Mouse (Mus musculus) brain, embryonic 14.5 days (tissue): Measurements from ENCODE around the gene Ggact.

ENCODE experiments used
- CTCF ChIP-seq: fragments of 200-500 bp; IDR thresholded peaks from 2 replicates; pipeline ENCODE4 v1.5.1; 2012; ENCODE audit warnings: inconsistent platforms, mild to moderate bottlenecking, moderate library complexity, borderline replicate concordance; ENCODE audit not compliant: insufficient read depth, insufficient read length; ENCODE audit errors: extremely low read depth
- POLR2A ChIP-seq: fragments of 200-500 bp; IDR thresholded peaks from 2 replicates; pipeline ENCODE4 v1.6.1; 2012; ENCODE audit warnings: mild to moderate bottlenecking, inconsistent platforms, borderline replicate concordance; ENCODE audit not compliant: poor library complexity, insufficient read depth, insufficient read length, severe bottlenecking; ENCODE audit errors: extremely low read depth

GRCm38 (mm10) chr14:122887278-122887677 lies 26.3 kb downstream of the Ggact start:
- TF ChIP-seq CTCF: no peak
- TF ChIP-seq POLR2A: no peak
